Mouse (Mus musculus): ENCODE results near the gene Serpinb13. TPM values are rescaled to one million over a fixed set of nuclear protein-coding genes. Genes with fewer than 3 reads are reported as not detected.
"Not testable (repeated sequence)": the region's sequence is repeated elsewhere in the genome, so short reads cannot be mapped to it uniquely, and the experiment has no call there.

Gene Serpinb13
- polyA plus RNA-seq (2017; shearing (Covaris generic)): not detected

DNA sequence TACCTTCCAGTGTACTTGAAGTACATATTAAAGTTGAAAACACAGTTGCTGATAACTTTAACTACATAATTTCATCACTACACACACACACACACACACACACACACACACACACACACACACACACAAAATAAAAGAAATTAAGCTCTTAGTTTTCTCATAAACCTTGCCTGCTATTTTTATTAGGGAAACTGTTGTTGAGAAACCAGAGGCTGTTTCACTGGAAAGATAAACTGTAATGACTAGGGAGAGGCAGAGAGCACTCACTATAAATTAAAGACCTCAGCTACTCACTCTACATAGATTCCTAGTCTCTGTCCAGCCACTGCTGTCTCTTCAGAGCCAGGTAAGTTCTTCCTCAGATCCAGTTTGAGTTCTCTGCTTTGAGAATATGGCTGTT is at the start of gene Serpinb13:
Gene Serpinb13, plus strand, starts transcription at position 301 of the 400 bp plus-strand sequence.
- ATAC-seq: no peak

DNA sequence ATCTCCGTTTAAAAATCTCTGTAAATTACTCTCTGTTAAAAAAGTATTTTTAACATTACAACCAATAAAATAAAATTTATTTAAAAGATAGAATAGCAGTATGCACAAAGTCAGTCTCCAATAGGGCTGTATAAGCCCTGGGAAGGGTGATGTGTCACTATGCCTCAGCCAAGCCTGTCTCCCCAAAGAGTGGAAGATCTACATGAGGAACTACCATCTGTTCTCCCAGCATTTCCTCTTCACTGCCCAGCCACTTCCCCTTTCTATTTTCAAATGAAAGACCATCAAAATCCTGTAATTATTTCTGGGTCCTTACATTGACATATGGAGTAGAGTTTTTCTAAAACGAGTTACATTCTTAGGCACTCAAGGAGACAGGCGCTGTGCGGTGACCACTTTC is 48.8 kb upstream of the Serpinb13 start:
- no peak for ATAC-seq

DNA sequence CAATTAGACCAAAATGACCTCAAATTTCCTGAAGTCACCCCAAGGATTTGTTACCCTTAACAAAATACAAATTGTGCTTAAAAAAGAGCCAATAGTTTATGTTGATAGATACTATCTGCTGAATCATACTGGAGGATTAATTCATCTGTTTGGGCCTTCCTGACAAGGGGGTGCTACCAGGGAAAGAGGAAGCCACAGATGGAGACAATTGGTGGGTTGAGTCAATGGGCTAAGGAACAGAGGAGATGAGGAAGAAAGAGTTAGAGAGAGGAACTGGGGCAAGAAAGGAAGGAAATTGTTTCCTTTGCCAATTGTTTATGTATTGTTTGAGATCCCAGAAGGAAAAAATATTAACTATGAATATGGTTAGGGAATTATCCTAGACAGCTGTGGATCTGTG is 47.1 kb upstream of the Serpinb13 start:
- no peak for ATAC-seq

DNA sequence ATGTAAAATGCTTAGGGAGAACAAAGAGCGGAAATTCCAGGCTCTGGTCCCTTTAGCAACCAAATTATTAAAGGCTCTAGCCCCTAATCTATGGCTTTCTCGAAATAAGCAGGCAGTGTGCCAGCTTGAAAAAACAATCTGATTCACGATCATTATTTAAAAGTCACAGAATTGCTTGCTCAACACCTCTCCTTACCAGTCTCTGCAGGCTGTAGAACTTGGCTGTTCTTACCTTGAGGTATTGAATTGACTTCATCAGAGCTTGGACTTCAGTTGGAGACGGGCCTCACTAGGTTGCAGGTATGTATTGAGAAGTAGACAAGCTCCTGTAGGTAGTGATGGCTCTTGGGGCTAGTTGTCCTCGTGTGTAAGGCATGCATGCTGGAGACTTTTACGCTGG is 46.5 kb upstream of the Serpinb13 start, which contains the start of gene Serpinb12:
Gene Serpinb12, plus strand, starts transcription at position 185 of the 400 bp plus-strand sequence.
- ATAC-seq: no peak

DNA sequence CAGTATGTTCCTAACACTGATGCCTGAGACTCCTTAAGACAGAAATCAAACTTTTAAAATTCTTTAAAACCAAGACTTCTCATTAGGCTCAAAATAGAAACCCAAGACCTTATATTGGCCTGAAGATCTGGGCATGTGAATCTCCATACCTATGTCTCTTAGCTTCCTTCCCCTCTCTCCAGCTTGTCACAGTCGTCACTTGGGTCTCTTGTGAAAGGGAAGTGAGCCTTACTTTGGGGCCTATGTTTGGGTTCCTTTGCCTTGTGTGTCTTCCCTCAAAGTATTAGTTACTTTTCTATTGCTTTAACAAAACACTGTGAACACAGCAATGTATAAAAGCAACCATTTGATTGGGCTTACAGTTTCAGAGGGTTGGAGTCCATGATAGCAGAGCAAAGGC is 33.6 kb upstream of the Serpinb13 start:
- no peak for ATAC-seq

DNA sequence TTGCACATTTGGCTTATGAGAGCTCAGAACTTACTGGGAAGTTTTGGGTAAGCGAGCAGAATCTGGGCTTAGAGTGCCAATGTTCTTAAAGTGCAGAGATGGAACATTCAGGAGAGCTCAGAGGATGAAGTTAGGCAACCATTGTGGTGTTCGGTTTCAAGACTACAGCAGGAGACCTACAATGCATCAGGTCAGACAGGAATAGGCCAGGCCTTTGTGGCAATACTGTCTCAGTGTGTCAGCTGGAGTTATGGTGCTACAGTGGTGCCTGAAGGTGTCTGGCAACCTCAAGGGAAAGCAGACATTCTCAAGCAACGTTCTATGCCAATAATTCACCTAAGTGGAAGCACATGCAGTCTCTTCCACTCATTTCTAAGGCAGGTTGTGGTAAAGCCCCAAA is 20.8 kb upstream of the Serpinb13 start:
- ATAC-seq: no peak

DNA sequence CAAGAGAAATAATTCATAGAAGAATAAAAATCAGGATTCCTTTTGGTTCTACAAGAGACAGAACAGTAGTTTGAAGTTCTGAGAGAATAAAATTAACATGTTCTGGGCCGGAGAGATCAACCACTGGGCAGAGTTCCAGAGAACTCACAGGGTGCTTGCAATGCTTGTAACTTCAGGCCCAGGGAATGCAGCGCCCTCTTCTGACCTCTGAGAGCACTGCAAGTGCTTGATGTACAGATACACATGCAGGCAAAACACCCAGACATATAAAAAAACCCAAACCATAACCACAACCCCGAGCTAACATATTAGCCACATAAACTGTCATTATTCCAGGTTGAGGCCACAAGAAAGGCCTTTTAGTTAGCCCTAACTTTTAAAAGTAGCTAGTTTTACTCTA is 19.8 kb upstream of the Serpinb13 start:
- no peak for ATAC-seq

DNA sequence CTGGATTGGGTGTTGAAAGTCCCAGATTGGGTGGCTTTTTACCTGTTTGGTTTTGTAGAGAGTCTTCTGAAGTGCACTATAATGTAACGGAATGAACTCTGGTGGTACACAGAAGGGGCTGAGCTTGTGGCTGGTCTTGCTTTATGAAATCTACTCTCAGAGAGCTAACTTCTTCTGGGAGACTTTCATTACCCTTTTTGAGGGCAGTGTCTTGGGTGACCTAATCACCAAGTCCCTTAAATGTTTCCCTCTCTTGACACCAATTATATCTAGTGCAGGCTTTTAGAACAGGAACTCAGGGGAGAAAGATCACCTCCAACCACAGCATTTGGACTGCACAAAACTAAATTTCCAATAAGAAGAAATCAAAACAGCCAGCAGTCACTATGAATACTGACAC is 2.3 kb downstream of the Serpinb13 start:
- ATAC-seq: no peak

DNA sequence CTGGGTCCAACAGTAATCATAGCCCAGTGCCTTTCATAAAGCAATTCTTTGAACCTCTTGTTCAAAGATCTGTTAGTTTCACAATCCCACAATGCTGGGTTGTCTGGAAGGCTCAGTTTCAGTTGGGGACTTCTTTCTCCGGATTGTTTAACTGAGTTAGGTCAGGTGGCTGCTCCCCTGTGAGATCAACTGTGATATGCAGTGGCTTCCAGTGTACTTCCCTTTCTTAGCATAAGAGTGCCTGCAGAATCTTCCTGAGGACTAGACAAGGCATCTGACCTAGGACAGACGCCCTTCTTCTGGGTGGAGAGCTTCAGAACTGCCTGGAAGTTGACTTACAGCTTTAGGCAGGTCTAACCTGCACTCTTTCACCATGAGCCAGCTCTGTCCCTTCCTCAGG is 3.1 kb downstream of the Serpinb13 start:
- no peak for ATAC-seq

DNA sequence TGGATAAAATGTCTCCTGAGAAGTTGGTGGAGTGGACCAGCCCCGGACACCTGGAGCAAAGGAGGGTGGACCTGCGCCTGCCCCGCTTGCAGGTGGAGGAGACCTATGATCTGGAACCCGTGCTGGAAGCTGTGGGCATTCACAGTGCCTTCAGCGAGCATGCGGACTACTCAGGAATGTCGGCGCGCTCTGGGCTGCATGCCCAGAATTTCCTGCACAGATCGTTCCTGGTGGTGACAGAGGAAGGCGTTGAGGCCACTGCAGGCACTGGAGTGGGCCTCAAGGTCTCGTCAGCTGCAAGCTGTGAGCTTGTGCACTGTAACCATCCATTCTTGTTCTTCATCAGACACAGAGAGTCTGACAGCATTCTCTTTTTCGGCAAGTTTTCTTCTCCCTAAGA is 19.6 kb downstream of the Serpinb13 start:
- no peak for ATAC-seq

DNA sequence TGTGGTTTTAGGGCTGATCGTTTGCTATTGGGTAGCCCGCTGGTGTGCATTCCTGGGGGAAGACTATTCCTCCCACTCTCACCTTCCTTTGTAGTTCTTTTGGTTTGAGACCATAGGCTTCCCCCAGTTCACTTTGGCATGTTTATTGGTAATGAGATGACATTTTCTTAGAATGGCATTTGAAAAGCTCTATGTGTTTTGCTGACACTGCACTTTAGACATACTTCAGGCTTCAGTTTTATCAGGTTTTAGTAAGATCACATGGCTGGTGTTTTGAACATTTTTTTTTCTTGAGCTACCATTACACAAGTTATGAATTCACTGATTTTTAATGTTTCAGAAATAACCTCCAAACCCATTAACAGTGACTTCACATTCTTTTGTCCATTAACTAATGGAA is 21.0 kb downstream of the Serpinb13 start:
- no peak for ATAC-seq

DNA sequence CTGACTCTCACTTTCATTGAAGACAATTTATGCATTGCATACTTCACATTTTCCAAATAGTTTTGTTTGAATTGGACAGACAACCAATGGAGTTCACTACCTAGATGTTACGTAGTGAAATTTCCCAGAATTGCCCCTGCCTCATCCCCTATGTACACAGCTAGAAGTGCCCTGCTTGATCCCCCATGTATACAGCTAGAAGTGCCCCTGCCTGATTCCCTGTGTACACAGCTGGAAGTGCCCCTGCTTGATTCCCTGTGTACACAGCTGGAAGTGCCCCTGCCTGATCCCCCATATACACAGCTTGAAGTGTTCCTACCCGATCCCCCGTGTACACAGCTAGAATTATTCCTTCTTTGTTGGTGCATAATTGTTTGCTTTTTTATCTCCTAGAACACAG is 25.5 kb downstream of the Serpinb13 start:
- no peak for ATAC-seq

DNA sequence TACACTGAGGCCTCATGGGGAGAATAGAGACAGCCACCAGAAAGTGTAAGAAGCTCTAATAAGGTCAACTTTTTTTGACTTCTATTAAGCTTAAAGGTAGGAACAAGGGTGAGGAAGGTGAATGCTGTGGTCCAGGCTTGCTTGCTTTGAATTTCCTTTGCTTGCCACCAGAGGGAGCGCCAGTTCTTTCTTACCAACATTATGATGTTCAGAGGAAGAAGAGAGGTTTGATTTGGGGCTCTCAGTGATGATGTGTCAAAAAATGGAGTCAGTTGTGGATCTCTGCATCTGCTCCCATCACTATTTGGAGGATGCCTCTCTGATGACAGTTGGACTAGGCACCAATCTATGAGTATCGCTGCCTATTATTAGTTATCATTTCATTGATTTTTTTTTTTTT is 33.7 kb downstream of the Serpinb13 start:
- no peak for ATAC-seq

DNA sequence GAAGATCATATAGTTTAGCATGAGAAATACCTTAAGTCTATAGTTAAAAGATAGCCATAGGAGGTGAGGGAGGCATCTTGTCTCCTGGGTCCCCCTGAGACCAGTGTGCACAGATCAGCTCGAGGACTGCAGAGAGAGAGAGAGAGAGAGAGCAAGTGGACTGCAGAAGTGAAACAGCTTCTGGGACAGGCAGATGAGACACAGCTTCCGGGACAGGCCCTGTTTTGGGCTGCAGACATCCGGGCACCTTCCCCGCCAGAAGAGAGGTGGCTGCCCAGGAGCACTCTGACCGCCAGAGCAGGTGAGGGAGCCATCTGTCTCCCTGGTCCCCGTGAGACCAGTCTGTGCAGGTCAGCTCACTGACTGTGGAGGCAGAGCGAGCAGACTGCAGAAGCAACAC is 34.4 kb downstream of the Serpinb13 start:
- ATAC-seq: no peak

DNA sequence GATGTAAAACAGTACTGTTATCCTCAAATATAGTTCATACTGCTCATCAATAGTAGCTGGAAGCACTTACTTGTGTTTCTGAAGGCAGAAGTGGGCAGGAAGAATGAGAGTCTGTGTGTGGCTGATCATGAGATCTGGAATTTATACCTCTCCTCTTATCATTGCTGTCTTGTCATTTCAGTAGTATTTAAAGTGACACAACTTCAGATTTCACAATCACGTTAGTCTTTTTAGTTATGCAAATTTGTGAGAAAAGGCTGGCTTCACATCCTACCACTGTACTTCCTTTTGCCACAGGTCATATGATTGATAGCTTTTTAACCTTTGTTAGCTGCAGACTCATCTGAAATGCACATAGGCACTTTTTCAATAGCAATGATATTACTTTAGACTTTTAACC is 45.1 kb downstream of the Serpinb13 start:
- ATAC-seq: no peak

DNA sequence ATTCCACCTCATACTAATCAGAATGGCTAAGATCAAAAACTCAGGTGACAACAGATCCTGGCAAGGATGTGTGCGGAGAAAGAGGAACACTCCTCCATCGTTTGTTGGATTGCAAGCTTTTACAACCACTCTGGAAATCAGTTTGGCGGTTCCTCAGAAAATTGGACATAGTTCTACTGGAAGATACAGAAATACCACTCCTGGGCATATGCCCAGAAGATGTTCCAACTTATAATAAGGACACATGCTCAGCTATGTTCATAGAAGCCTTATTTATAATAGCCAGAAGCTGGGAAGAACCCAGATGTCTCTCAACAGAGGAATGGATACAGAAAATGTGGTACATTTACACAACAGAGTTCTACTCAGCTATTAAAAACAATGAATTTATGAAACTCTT is 53.5 kb downstream of the Serpinb13 start:
- ATAC-seq: not testable (repeated sequence)

Other genes starting within 250 kb of the Serpinb13 start
- gene Kdsr, start 221.3 kb upstream of the Serpinb13 start, polyA plus RNA-seq (2017; shearing (Covaris generic)): 10 to 100 TPM; 26.6 to 27.8 TPM
- 10 to 100 TPM; 64.6 to 65.5 TPM for gene Vps4b, start 184.3 kb upstream of the Serpinb13 start, polyA plus RNA-seq (2017; shearing (Covaris generic))
- gene Serpinb5, start 119.8 kb upstream of the Serpinb13 start, polyA plus RNA-seq (2017; shearing (Covaris generic)): not detected
- not detected for gene Serpinb12, start 46.5 kb upstream of the Serpinb13 start, polyA plus RNA-seq (2017; shearing (Covaris generic))
- gene Serpinb3a, start 71.3 kb downstream of the Serpinb13 start, polyA plus RNA-seq (2017; shearing (Covaris generic)): not detected
- gene Serpinb3d, start 102.5 kb downstream of the Serpinb13 start, polyA plus RNA-seq (2017; shearing (Covaris generic)): not detected